In the genomic region with DNA sequence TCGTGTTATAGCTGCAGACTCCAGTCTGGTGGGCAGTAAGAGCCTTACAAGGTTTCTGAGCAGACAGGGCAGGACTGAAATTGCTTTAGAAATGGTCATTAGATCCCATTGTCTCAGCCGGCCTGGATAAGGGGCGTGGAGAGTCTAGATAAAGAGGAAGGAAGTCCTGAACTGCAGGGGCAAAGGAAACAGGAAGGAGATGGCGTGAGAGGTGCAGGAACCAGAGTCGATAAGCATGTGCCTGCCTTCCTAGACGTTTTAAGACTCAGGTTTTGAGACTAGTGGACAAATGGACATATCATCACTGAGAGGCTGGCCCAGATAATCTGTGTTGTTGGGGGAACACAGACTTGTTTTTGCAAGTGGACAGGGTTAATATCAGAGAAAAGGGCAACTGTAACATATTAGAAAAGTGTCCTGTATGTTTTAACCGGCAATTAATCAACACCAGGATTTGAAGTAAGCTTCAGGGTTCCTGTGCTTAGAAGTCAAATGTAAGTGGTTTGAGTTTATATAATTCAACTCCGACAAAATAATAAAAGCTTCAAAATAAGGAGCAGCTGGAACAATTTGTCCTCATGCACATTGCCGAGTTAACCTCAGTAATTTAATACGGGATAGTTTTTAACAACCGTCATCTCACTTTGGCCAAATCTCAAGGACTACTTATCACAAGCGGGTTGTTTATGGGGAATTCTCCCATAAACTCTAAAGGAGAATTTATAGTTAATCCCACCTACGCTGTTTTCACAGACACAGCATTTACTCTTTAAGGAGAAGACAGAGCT, we compare ENCODE assay signal across 8 mouse cellular contexts.
DNase-seq lines count a peak whose midpoint lies in the region; ATAC-seq lines count a peak whose summit lies in the region.

No protein-coding gene starts in this region.

- H3K36me3 ChIP-seq in heart, embryonic 16.5 days (ENCODE audit: control insufficient read depth, insufficient read depth) = no peaks in the 10 kb centered on the region
- no peaks in the 10 kb centered on the region for H3K36me3 ChIP-seq in limb, embryonic 13.5 days

- no peak overlapping the region for H3K4me3 ChIP-seq in heart, embryonic 16.5 days (ENCODE audit: low read length)
- H3K4me3 ChIP-seq in limb, embryonic 13.5 days = no peak overlapping the region

- peak overlapping the region; percentile 84 for H3K27ac ChIP-seq in heart, embryonic 16.5 days (ENCODE audit: low read length)
- no peak overlapping the region for H3K27ac ChIP-seq in limb, embryonic 13.5 days

- peak overlapping the region; percentile 34; the same call in 1 of the 2 replicates for H3K4me2 ChIP-seq in heart, embryonic 16.5 days (ENCODE audit: low read depth, low read length)
- peak overlapping the region; percentile 44 for H3K4me2 ChIP-seq in limb, embryonic 13.5 days (replicated peaks)

- peaks cover 17% of the 10 kb centered on the region for H3K4me1 ChIP-seq in heart, embryonic 16.5 days (ENCODE audit: control insufficient read depth, insufficient read depth, low read length)
- peaks cover 18% of the 10 kb centered on the region for H3K4me1 ChIP-seq in limb, embryonic 13.5 days

- 44% methylated on average over 13 of the region's 13 CpGs for WGBS in heart, embryonic 16.5 days
- WGBS in limb, embryonic 13.5 days = 13% methylated on average over 13 of the region's 13 CpGs

- peak; percentile 34 for DNase-seq in adrenal gland, postnatal 10 days
- DNase-seq in adrenal gland, postnatal 25 days = no peak
- no peak for DNase-seq in cerebellum, adult 9-11 months
- no peak for DNase-seq in thymus, postnatal 14 days
- DNase-seq in cerebellum, adult 11 months = no peak

- H3K9ac ChIP-seq in heart, embryonic 16.5 days (ENCODE audit: low read length) = no peak overlapping the region
- no peak overlapping the region for H3K9ac ChIP-seq in limb, embryonic 13.5 days

- H3K9me3 ChIP-seq in heart, embryonic 16.5 days (replicated peaks; ENCODE audit: control insufficient read depth, low read length) = no peaks in the 10 kb centered on the region
- no peaks in the 10 kb centered on the region for H3K9me3 ChIP-seq in limb, embryonic 13.5 days

- no peaks in the 10 kb centered on the region for H3K27me3 ChIP-seq in heart, embryonic 16.5 days (ENCODE audit: control insufficient read depth, insufficient read depth, low read length)
- H3K27me3 ChIP-seq in limb, embryonic 13.5 days = peaks cover 51% of the 10 kb centered on the region

- ATAC-seq in heart, embryonic 16.5 days (replicated peaks; ENCODE audit: extremely low read depth, insufficient read depth, low FRiP score) = peak; percentile 83
- ATAC-seq in limb, embryonic 13.5 days (ENCODE audit: low FRiP score, low read depth) = no peak
- ATAC-seq in monocyte, adult 5-6 weeks (replicated peaks; ENCODE audit: insufficient number of reproducible peaks, low FRiP score, low TSS enrichment, poor library complexity, severe bottlenecking) = peak; percentile 80
